In the genomic region with DNA sequence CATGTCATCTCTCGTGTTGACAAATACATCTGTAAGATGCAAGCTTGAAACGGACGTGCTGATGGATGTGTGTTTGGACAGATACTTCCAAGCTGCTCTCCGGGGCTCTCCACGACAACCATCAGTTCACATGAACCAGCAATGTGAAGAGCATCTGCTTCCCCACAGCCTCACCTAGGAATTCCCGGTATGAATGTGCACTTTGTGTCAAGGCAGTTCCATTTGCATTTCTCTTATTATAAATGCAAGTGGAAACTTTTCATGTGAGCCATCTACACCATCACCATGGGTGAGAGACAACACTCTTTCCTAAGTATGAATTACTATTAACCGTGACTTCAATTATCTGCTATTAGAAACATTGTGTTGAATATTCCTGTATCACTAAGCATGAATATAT, we compare ENCODE assay signal across 35 mouse cellular contexts.
"Had no signal": no experiment of that assay in that cellular context is flagged by ENCODE, and none has a peak within 500 bp of the region (broad histone marks: within the 10 kb centered on the region; RNA-seq: fewer than 3 reads in every experiment).

No protein-coding gene starts in this region.

- H3K9ac ChIP-seq: heart, embryonic 12.5 days; heart, embryonic 13.5 days; heart, embryonic 15.5 days; hindbrain, embryonic 12.5 days; hindbrain, embryonic 13.5 days; hindbrain, embryonic 14.5 days; hindbrain, embryonic 15.5 days; intestine, embryonic 15.5 days; kidney, embryonic 15.5 days had no signal

- H3K27me3 ChIP-seq: heart, embryonic 12.5 days; heart, embryonic 13.5 days; heart, embryonic 15.5 days; hindbrain, embryonic 12.5 days; hindbrain, embryonic 13.5 days; hindbrain, embryonic 15.5 days; intestine, embryonic 15.5 days; kidney, embryonic 15.5 days had no signal

- H3K4me3 ChIP-seq: heart, embryonic 10.5 days; heart, embryonic 12.5 days; heart, embryonic 13.5 days; heart, embryonic 15.5 days; hindbrain, embryonic 10.5 days; hindbrain, embryonic 12.5 days; hindbrain, embryonic 13.5 days; hindbrain, embryonic 15.5 days; intestine, embryonic 15.5 days; kidney, embryonic 15.5 days; layer of hippocampus, adult 2 months; left cerebral cortex, adult 2 months had no signal

- H3K27ac ChIP-seq: heart, embryonic 10.5 days; heart, embryonic 13.5 days; heart, embryonic 15.5 days; hindbrain, embryonic 10.5 days; hindbrain, embryonic 12.5 days; hindbrain, embryonic 13.5 days; hindbrain, embryonic 14.5 days; hindbrain, embryonic 15.5 days; hindbrain, postnatal 0 days; intestine, embryonic 15.5 days; kidney, embryonic 15.5 days; kidney, postnatal 0 days; layer of hippocampus, adult 2 months; left cerebral cortex, adult 2 months had no signal

- DNase-seq: heart, postnatal 10 days; heart, postnatal 14 days; heart, postnatal 36 days; kidney, adult 11 months; kidney, adult 18-20 months; kidney, adult 2 months; kidney, adult 8-10 months; kidney, adult 9 months; kidney, postnatal 10 days; kidney, postnatal 14 days; kidney, postnatal 25 days; kidney, postnatal 36 days; kidney, postnatal 4 days; layer of hippocampus, adult 9-11 months; layer of hippocampus, postnatal 36 days had no signal

- H3K9me3 ChIP-seq: heart, embryonic 10.5 days; heart, embryonic 12.5 days; heart, embryonic 13.5 days; heart, embryonic 15.5 days; hindbrain, embryonic 10.5 days; hindbrain, embryonic 12.5 days; hindbrain, embryonic 13.5 days; hindbrain, embryonic 15.5 days; intestine, embryonic 15.5 days; kidney, embryonic 15.5 days had no signal

- ATAC-seq: hindbrain, embryonic 16.5 days; hindbrain, postnatal 0 days; inflammation-experienced regulatory T-cells, adult 6 months; intestine, embryonic 15.5 days; intestine, embryonic 16.5 days; intestine, postnatal 0 days had no signal

- H3K4me2 ChIP-seq: heart, embryonic 11.5 days; heart, embryonic 12.5 days; heart, embryonic 13.5 days; heart, embryonic 15.5 days; hindbrain, embryonic 12.5 days; hindbrain, embryonic 13.5 days; hindbrain, embryonic 14.5 days; hindbrain, embryonic 15.5 days; intestine, embryonic 15.5 days; kidney, embryonic 15.5 days had no signal
